Mouse (Mus musculus) kidney, embryonic 15.5 days (tissue): ENCODE data around the gene Urah. TPM values are rescaled to one million over a fixed set of nuclear protein-coding genes. Genes with fewer than 3 reads are reported as not detected.
A peak's percentile ranks its signal among the peaks of the same experiment; 100 is the strongest.

Source experiments
- ATAC-seq: fragments of 200-750 bp; cut with Nextera tagmentation; replicated peaks from 2 replicates; pipeline ENCODE4 v1.8.0; 2017; ENCODE audit warnings: moderate TSS enrichment; ENCODE audit not compliant: low FRiP score
- H3K27ac ChIP-seq: fragments of 300-500 bp; sonication (generic); 2 replicates; pipeline ENCODE4 v1.5.1; 2015; ENCODE audit warnings: mild to moderate bottlenecking, inconsistent platforms
- H3K27me3 ChIP-seq: fragments of 300-500 bp; sonication (generic); 2 replicates; pipeline ENCODE4 v1.6.1; 2015; ENCODE audit warnings: inconsistent platforms
- H3K36me3 ChIP-seq: fragments of 300-500 bp; sonication (generic); 2 replicates; pipeline ENCODE4 v1.6.1; 2015; ENCODE audit warnings: inconsistent platforms
- H3K4me1 ChIP-seq: fragments of 300-500 bp; sonication (generic); 2 replicates; pipeline ENCODE4 v1.6.1; 2015; ENCODE audit warnings: inconsistent platforms
- H3K4me2 ChIP-seq: fragments of 300-500 bp; sonication (generic); 2 replicates; pipeline ENCODE4 v1.6.1; 2015; ENCODE audit warnings: moderate library complexity, mild to moderate bottlenecking, inconsistent platforms
- H3K4me3 ChIP-seq: fragments of 300-500 bp; sonication (generic); replicated peaks from 2 replicates; pipeline ENCODE4 v1.5.1; 2015; ENCODE audit warnings: mild to moderate bottlenecking, inconsistent platforms
- H3K9ac ChIP-seq: fragments of 300-500 bp; sonication (generic); 2 replicates; pipeline ENCODE4 v1.6.1; 2015; ENCODE audit warnings: mild to moderate bottlenecking, inconsistent platforms
- H3K9me3 ChIP-seq: fragments of 300-500 bp; sonication (generic); replicated peaks from 2 replicates; pipeline ENCODE4 v1.6.1; 2016; ENCODE audit warnings: inconsistent platforms
- WGBS: fragments of 180-500 bp; shearing (Covaris S2); methylation state at CpG from one replicate; pipeline ENCODE4 v1.1.7; 2015; ENCODE audit warnings: mixed read lengths; 5-methylcytosine and 5-hydroxymethylcytosine counted together
- polyA plus RNA-seq: library from polyadenylated mRNA; unstranded; fragments of >200 nt; fragmentation: Nextera tagmentation; extraction: Ambion mirVana; gene quantifications from 2 replicates; pipeline ENCODE4 v1.2.1, GENCODE M21; 2015

Urah gene
- polyA plus RNA-seq, 1 experiment from 2014 or later, result 0.62 TPM

DNA sequence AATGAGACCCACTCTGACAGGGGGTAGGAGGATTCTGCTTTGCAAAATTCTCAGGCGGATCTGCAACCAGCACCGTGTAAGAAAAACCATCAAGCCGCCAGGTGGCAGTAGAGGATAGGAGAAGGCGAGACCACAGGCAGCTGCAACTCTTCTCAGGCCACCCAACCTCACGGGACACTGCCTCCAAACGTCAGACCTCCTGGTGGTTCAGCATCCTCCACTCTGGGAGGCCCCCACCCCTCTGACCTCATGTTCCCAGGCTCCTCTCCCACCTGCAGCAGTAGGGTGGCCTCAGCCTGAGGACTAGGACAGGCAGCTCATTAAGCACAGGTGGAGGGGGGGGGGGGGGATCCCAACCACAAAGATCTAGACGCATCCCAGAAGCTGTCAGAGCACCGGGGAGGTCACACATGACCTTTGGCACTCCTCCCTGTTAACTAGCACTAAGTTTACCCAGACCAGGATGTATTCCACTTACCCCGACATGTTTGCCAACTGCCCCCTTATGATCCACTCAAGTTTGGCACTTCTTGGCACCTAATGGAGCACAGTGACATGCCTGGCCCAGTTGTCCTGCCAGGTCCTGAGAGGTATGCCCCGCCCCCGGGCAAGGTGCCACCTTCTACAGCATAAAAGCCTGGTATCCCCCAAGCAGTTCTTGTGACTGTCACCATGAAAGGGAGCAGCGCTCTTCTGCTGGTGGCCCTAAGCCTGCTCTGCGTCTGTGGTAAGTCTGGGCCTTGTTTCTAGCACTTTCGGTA lies 10.3 kb downstream of the Urah start, which contains the start of gene Scgb1c1:
Gene Scgb1c1 (plus strand): TSS at position 643 of the 761 bp plus-strand sequence.
- peak; percentile 80 for ATAC-seq
- Histone ChIP-seq H3K4me2 (no peak within 1 kb of the TSS), H3K27me3 (peaks cover 38% of the 10 kb centered on the region), H3K4me1 (peaks cover 3% of the 10 kb centered on the region; the same call in 1 of the 2 replicates), H3K36me3 (no peaks in the 10 kb centered on the region), H3K9me3 (no peaks in the 10 kb centered on the region), H3K4me3 (no peak within 1 kb of the TSS), H3K9ac (no peak within 1 kb of the TSS), H3K27ac (no peak within 1 kb of the TSS)
- 30% methylated on average over 14 of the region's 14 CpGs for WGBS

GRCm38 (mm10) chr7:140845683-140846082 lies 10.9 kb downstream of the Urah start:
- Histone ChIP-seq H3K4me1 (peaks cover 3% of the 10 kb centered on the region; the same call in 1 of the 2 replicates), H3K9ac (no peak overlapping the region), H3K27me3 (peaks cover 33% of the 10 kb centered on the region), H3K9me3 (no peaks in the 10 kb centered on the region), H3K4me3 (no peak overlapping the region), H3K4me2 (no peak overlapping the region), H3K36me3 (no peaks in the 10 kb centered on the region), H3K27ac (no peak overlapping the region)
- ATAC-seq, result no peak
- WGBS, result 62% methylated on average over 4 of the region's 4 CpGs

- Histone ChIP-seq H3K4me3 (no peak overlapping the region), H3K36me3 (peaks cover 4% of the 10 kb centered on the region), H3K4me2 (no peak overlapping the region), H3K27me3 (peaks cover 23% of the 10 kb centered on the region), H3K9me3 (no peaks in the 10 kb centered on the region), H3K27ac (no peak overlapping the region), H3K4me1 (peaks cover 3% of the 10 kb centered on the region; the same call in 1 of the 2 replicates), H3K9ac (no peak overlapping the region)
- no peak for ATAC-seq
- 86% methylated on average over 10 of the region's 10 CpGs for WGBS
These were observed 11.9 kb downstream of the Urah start for GRCm38 (mm10) chr7:140846676-140847075.

- no peak within 1 kb of the TSS for H3K27ac ChIP-seq
- H3K4me2 ChIP-seq, result no peak within 1 kb of the TSS
- 64% methylated on average over 11 of the region's 11 CpGs for WGBS
- peaks cover 17% of the 10 kb centered on the region for H3K36me3 ChIP-seq
- peaks cover 10% of the 10 kb centered on the region for H3K27me3 ChIP-seq
- no peak within 1 kb of the TSS for H3K4me3 ChIP-seq
- no peak within 1 kb of the TSS for H3K9ac ChIP-seq
- no peaks in the 10 kb centered on the region for H3K9me3 ChIP-seq
- peaks cover 3% of the 10 kb centered on the region; the same call in 1 of the 2 replicates for H3K4me1 ChIP-seq
- ATAC-seq, result no peak
These were observed 13.2 kb downstream of the Urah start, which contains the start of gene Odf3 for GRCm38 (mm10) chr7:140847755-140848580. Odf3 (plus strand) TSS chr7:140847805.

DNA sequence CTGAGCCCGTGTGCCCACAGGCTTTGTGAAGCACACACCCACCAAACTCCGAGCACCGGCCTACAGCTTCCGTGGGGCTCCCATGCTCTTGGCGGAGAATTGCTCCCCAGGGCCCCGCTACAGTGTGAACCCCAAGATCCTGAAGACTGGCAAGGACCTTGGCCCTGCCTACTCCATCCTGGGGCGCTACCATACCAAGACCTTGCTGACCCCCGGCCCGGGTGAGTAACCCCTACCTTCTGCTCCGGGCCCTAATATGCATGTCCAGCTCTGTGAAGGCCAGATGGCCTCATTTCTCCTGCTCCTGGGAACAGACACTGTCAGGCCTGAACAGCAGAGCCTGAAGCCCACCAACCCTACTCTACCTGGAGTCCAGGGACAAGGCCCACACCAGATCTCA lies 13.8 kb downstream of the Urah start:
- no peak overlapping the region for H3K4me2 ChIP-seq
- H3K4me3 ChIP-seq, result no peak overlapping the region
- no peak overlapping the region for H3K9ac ChIP-seq
- ATAC-seq, result no peak
- H3K36me3 ChIP-seq, result peaks cover 23% of the 10 kb centered on the region
- H3K27me3 ChIP-seq, result peaks cover 4% of the 10 kb centered on the region
- no peaks in the 10 kb centered on the region for H3K9me3 ChIP-seq
- peaks cover 3% of the 10 kb centered on the region; the same call in 1 of the 2 replicates for H3K4me1 ChIP-seq
- no peak overlapping the region for H3K27ac ChIP-seq
- 90% methylated on average over 10 of the region's 10 CpGs for WGBS

DNA sequence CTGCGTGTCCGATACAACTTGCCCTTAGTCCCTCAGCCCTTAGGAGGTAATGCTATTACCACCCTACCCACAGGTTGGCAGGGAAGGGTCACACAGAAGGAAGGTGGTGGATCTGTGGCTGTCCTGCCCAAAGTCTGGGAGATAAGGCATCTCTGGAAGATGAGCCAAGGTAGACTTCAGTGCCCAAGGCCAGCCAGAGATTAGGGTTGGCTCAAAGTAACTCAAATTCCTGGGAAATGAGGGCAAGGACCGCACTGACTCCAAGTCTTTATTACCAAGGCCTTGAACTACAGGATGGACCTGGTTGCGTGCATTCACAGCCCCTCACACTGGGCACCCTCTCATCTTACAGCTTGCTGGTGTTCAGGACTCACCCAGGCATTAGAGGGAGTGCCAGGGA lies 17.1 kb downstream of the Urah start:
- H3K9me3 ChIP-seq, result no peaks in the 10 kb centered on the region
- H3K27ac ChIP-seq, result no peak overlapping the region
- H3K9ac ChIP-seq, result no peak overlapping the region
- peaks cover 34% of the 10 kb centered on the region for H3K36me3 ChIP-seq
- no peak overlapping the region for H3K4me2 ChIP-seq
- no peaks in the 10 kb centered on the region for H3K27me3 ChIP-seq
- no peak overlapping the region for H3K4me3 ChIP-seq
- peaks cover 12% of the 10 kb centered on the region for H3K4me1 ChIP-seq
- WGBS, result 97% methylated on average over 4 of the region's 4 CpGs
- no peak for ATAC-seq

GRCm38 (mm10) chr7:140853386-140853785 lies 18.6 kb downstream of the Urah start:
- no peaks in the 10 kb centered on the region for H3K27me3 ChIP-seq
- H3K27ac ChIP-seq, result no peak overlapping the region
- H3K36me3 ChIP-seq, result peaks cover 35% of the 10 kb centered on the region
- no peak overlapping the region for H3K9ac ChIP-seq
- 77% methylated on average over 9 of the region's 9 CpGs for WGBS
- no peaks in the 10 kb centered on the region for H3K9me3 ChIP-seq
- peaks cover 21% of the 10 kb centered on the region for H3K4me1 ChIP-seq
- no peak overlapping the region for H3K4me2 ChIP-seq
- H3K4me3 ChIP-seq, result no peak overlapping the region
- ATAC-seq, result no peak

DNA sequence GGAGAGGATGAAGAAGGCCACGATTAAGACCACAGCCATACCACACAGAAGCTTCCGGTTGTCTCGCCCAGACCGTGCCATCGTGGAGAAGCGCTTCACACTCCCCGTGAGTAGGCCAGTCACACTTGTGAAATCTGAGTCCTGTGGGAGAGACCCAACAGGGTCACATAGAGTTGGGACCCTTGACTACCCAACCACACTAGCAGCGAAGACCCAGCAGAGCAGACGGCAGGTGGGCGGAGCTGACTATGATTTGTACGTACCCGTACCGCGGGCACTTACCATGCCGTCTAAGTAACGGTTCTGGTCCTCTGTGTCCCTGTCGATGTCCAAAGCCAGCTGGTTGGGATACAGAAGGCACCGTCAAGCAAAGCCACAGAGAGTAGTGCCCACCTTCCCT lies 19.7 kb downstream of the Urah start:
- H3K36me3 ChIP-seq, result peaks cover 46% of the 10 kb centered on the region
- 83% methylated on average over 18 of the region's 18 CpGs for WGBS
- peaks cover 28% of the 10 kb centered on the region for H3K4me1 ChIP-seq
- H3K4me2 ChIP-seq, result peak overlapping the region; percentile 100; the same call in 1 of the 2 replicates
- H3K9me3 ChIP-seq, result no peaks in the 10 kb centered on the region
- no peak overlapping the region for H3K4me3 ChIP-seq
- H3K27ac ChIP-seq, result no peak overlapping the region
- no peak overlapping the region for H3K9ac ChIP-seq
- ATAC-seq, result no peak
- H3K27me3 ChIP-seq, result no peaks in the 10 kb centered on the region

DNA sequence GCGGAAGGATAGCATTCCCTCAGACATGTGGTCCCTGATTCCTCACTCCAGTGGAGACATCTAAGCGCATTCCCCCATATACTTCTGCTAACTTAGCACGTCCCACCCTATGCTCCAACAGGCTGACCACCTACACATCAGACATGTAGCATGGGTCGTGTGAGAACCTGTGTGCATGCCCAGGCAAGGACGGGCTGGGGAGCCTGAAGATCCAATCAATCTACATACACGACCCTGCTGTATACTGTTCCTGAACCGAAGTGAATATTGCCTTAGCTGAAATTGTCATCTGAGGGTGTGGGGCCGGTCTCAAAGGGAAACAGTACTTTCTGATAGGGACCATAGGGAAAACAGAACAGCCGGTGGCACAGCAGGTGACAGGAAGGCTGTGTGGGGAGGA lies 20.4 kb downstream of the Urah start:
- Histone ChIP-seq H3K9ac (peak overlapping the region; percentile 93), H3K27me3 (no peaks in the 10 kb centered on the region), H3K36me3 (peaks cover 53% of the 10 kb centered on the region), H3K4me1 (peaks cover 28% of the 10 kb centered on the region), H3K4me2 (peak overlapping the region; percentile 100), H3K4me3 (peak overlapping the region; percentile 92), H3K27ac (no peak overlapping the region), H3K9me3 (no peaks in the 10 kb centered on the region)
- no peak for ATAC-seq
- WGBS, result 76% methylated on average over 9 of the region's 9 CpGs

- ATAC-seq, result peak; percentile 84
- H3K4me3 ChIP-seq, result peak within 1 kb of the TSS; percentile 92
- peak within 1 kb of the TSS; percentile 95 for H3K27ac ChIP-seq
- peaks cover 63% of the 10 kb centered on the region for H3K36me3 ChIP-seq
- H3K27me3 ChIP-seq, result no peaks in the 10 kb centered on the region
- under 1% methylated on average over 51 of the region's 51 CpGs for WGBS
- peak within 1 kb of the TSS; percentile 93 for H3K9ac ChIP-seq
- H3K4me1 ChIP-seq, result peaks cover 28% of the 10 kb centered on the region
- H3K9me3 ChIP-seq, result no peaks in the 10 kb centered on the region
- H3K4me2 ChIP-seq, result peak within 1 kb of the TSS; percentile 100
These were observed 21.3 kb downstream of the Urah start, which contains the start of gene Gm45785 for GRCm38 (mm10) chr7:140855860-140856784. Gm45785 (minus strand) TSS chr7:140856331.

- under 1% methylated on average over 50 of the region's 50 CpGs for WGBS
- Histone ChIP-seq H3K9me3 (no peaks in the 10 kb centered on the region), H3K9ac (peak within 1 kb of the TSS; percentile 93), H3K4me3 (peak within 1 kb of the TSS; percentile 92), H3K27me3 (no peaks in the 10 kb centered on the region), H3K36me3 (peaks cover 65% of the 10 kb centered on the region), H3K4me1 (peaks cover 28% of the 10 kb centered on the region), H3K4me2 (peak within 1 kb of the TSS; percentile 100), H3K27ac (peak within 1 kb of the TSS; percentile 95)
- ATAC-seq, result peak; percentile 86
These were observed 22.1 kb downstream of the Urah start, which contains the start of gene Ric8a for GRCm38 (mm10) chr7:140856785-140857549. Ric8a (plus strand) TSS chr7:140856957.
